Mouse (Mus musculus) lung, postnatal 0 days (tissue): ENCODE data around the gene Dcp1a. TPM values are rescaled to one million over a fixed set of nuclear protein-coding genes. Genes with fewer than 3 reads are reported as not detected.
"Not testable (repeated sequence)": the region's sequence is repeated elsewhere in the genome, so short reads cannot be mapped to it uniquely, and the experiment has no call there.

Experiments
- ATAC-seq: fragments of 200-750 bp; cut with Nextera tagmentation; 2 replicates; pipeline ENCODE4 v1.8.0; 2017; ENCODE audit warnings: moderate library complexity
- DNase-seq: peaks from one replicate; pipeline ENCODE4 v3.0.0-alpha.2; 2016; ENCODE audit warnings: low spot score
- H3K27ac ChIP-seq: fragments of 300-500 bp; sonication (generic); 2 replicates; pipeline ENCODE4 v1.5.1; 2014; ENCODE audit warnings: antibody characterized with exemption, mild to moderate bottlenecking, low read length, mixed read lengths
- H3K27me3 ChIP-seq: fragments of 300-500 bp; sonication (generic); replicated peaks from 2 replicates; pipeline ENCODE4 v1.6.1; 2014; ENCODE audit warnings: low read length, mixed read lengths; ENCODE audit not compliant: insufficient read depth
- H3K36me3 ChIP-seq: fragments of 300-500 bp; sonication (generic); 2 replicates; pipeline ENCODE4 v1.6.1; 2014; ENCODE audit warnings: low read length, mixed read lengths; ENCODE audit not compliant: insufficient read depth
- H3K4me1 ChIP-seq: fragments of 300-500 bp; sonication (generic); 2 replicates; pipeline ENCODE4 v1.6.1; 2014; ENCODE audit warnings: antibody characterized with exemption, low read depth, low read length, mixed read lengths; ENCODE audit not compliant: insufficient read depth
- H3K4me2 ChIP-seq: fragments of 300-500 bp; sonication (generic); replicated peaks from 2 replicates; pipeline ENCODE4 v1.6.1; 2014; ENCODE audit warnings: low read depth, mild to moderate bottlenecking, low read length, moderate library complexity, mixed read lengths
- H3K4me3 ChIP-seq: fragments of 300-500 bp; sonication (generic); 2 replicates; pipeline ENCODE4 v1.5.1; 2014; ENCODE audit warnings: low read depth, low read length
- H3K9ac ChIP-seq: fragments of 300-500 bp; sonication (generic); replicated peaks from 2 replicates; pipeline ENCODE4 v1.6.1; 2014; ENCODE audit warnings: low read depth, mild to moderate bottlenecking
- H3K9me3 ChIP-seq: fragments of 300-500 bp; sonication (generic); 2 replicates; pipeline ENCODE4 v1.6.1; 2016; ENCODE audit warnings: low read length, mixed read lengths
- CTCF ChIP-seq: IDR thresholded peaks from 2 replicates; pipeline ENCODE4 v1.5.1; 2016; ENCODE audit warnings: antibody characterized with exemption, mild to moderate bottlenecking
- EP300 ChIP-seq: IDR thresholded peaks from 2 replicates; pipeline ENCODE4 v1.6.1; 2016; ENCODE audit warnings: antibody characterized with exemption, mild to moderate bottlenecking, control low read depth
- WGBS: fragments of 180-500 bp; shearing (Covaris S2); extraction: QIAGEN DNeasy Blood & Tissue Kit; methylation state at CpG from one replicate; pipeline ENCODE4 v1.1.7; 2014; 5-methylcytosine and 5-hydroxymethylcytosine counted together
- polyA plus RNA-seq: library from polyadenylated mRNA; unstranded; fragments of >200 nt; fragmentation: Nextera tagmentation; extraction: Ambion mirVana; gene quantifications from 2 replicates; pipeline ENCODE4 v1.2.1, GENCODE M21; 2015

The Dcp1a gene
- polyA plus RNA-seq, 1 experiment from 2014 or later: 8.8 TPM

DNA sequence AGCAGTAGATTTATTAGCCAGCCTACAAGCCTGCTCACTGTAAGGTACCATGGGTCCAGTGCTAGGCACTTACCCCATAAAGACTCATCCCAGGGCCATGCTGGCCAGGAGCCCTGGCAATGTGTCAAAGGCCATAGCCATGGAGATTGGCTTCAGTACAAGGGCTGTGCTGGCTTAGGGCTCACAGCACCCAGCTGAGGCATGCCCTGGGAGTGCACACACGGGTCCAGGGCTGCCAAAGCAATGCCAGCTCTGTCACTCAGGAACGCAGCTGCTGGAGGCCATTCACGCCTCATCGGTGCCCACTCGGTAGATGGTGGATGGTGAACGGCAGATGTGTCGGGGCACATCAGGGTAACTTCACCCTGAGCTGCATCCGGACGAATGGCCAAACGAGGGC lies 62.2 kb downstream of the Dcp1a start:
- Histone ChIP-seq H3K27me3 (no peaks in the 10 kb centered on the region), H3K27ac (no peak overlapping the region), H3K9me3 (no peaks in the 10 kb centered on the region), H3K4me1 (no peaks in the 10 kb centered on the region), H3K4me2 (no peak overlapping the region), H3K9ac (no peak overlapping the region), H3K36me3 (no peaks in the 10 kb centered on the region), H3K4me3 (no peak overlapping the region)
- DNase-seq (no peak), ATAC-seq (no peak)
- 76% methylated on average over 10 of the region's 10 CpGs for WGBS
- TF ChIP-seq EP300 (no peak), CTCF (no peak)

DNA sequence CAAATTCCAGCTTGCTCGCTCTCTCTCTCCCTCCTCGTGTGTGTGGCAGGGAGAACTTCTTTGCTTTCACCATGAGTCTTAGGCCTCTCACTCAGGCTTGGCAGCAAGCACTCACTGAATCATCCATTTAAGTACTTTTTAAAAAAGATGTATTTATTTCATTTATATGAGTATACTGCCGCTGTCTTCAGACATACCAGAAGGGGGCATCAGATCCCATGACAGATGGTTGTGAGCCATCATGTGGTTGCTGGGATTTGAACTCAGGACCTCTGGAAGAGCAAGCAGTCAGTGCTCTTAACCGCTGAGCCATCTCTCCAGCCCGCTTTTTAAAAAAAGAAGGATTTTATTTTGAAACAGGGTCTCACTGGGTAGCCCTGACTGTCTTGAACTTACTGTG lies 64.0 kb downstream of the Dcp1a start:
- 83% methylated on average over 5 of the region's 5 CpGs for WGBS
- H3K27ac ChIP-seq, H3K4me1 ChIP-seq, H3K9me3 ChIP-seq, H3K27me3 ChIP-seq, H3K9ac ChIP-seq, H3K36me3 ChIP-seq, DNase-seq, H3K4me3 ChIP-seq, H3K4me2 ChIP-seq, ATAC-seq: not testable (repeated sequence)
- peak; percentile 28 for TF ChIP-seq CTCF

DNA sequence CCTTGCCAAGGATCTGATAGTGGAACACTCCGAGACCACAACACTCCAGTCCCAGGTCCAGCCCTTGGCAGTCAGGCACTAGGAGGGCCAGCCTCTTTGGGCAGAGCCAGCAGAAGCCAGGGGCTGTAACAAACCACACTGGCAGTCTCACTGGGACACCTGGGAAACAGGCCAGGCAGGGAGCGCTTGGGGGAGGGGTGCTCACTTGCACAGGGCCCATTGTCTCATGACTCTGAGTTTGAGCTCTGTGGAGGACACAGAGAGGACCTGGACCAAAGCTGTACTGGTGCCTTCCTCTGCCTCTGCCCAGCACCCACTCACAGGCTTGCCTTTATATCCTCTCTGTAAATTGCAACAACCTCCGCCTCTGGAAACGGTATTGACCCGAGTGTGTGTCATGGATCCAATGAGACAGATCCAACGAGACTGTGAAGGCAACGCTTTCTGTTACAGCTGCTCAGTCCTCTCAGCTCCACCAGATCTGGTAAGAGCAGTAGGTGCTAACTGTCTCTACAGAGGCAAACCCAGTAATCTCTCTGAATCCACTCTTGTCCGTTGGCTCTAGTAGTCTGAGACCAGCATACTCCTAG lies 68.9 kb downstream of the Dcp1a start, which contains the start of gene Tkt:
Gene Tkt, plus strand, starts transcription at position 229 of the 590 bp plus-strand sequence.
- no peak for TF ChIP-seq CTCF
- TF ChIP-seq EP300: no peak
- Histone ChIP-seq H3K4me1 (peaks cover 28% of the 10 kb centered on the region; the same call in 1 of the 2 replicates), H3K27me3 (no peaks in the 10 kb centered on the region), H3K9ac (peak within 1 kb of the TSS; percentile 68), H3K36me3 (no peaks in the 10 kb centered on the region), H3K9me3 (no peaks in the 10 kb centered on the region), H3K4me2 (peak within 1 kb of the TSS; percentile 85), H3K4me3 (peak within 1 kb of the TSS; percentile 67), H3K27ac (peak within 1 kb of the TSS; percentile 95)
- peak; percentile 84 for DNase-seq
- WGBS: 23% methylated on average over 8 of the region's 8 CpGs
- peak; percentile 63 for ATAC-seq

DNA sequence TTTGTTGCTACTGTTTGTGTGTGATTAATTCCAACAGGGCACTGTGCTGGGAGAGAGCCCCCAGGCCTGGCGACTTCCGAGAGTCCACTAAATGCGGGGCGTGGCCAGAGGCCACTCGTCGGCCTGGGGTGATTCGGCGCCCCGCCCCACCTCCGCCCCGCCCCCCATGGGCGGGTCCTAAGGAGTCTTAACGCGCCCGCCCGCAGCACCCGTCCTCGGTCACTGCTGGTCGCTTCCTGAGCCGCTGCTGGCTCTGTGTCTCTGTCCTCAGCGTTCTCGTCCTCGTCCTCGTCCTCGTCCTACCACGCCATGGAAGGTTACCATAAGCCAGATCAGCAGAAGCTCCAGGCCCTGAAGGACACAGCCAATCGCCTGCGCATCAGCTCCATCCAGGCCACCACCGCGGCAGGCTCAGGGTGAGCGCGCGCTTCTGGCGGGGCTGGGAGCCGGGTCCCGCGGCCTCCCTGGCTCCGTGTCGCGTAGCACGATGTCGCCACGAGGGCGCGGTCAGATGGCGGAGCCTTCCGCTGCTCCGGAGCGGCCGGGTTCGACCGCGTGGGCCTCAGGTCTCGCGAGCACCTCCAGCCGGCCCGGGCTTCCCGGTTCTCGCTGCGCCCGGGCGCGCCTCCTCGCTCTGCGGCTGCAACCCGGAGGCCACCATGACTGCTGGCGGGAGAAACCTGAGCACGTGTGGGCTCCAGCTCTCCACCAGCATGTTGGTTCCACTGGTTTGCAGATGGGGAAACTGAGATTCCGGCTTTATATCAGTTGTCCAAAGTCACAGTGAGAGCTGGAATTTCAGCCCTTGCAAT lies 69.8 kb downstream of the Dcp1a start:
- DNase-seq (peak; percentile 96), ATAC-seq (peak; percentile 94)
- H3K4me1 ChIP-seq: peaks cover 28% of the 10 kb centered on the region; the same call in 1 of the 2 replicates
- H3K9me3 ChIP-seq: no peaks in the 10 kb centered on the region
- 1% methylated on average over 61 of the region's 69 CpGs for WGBS
- H3K4me2 ChIP-seq: peak overlapping the region; percentile 85
- peak overlapping the region; percentile 67 for H3K4me3 ChIP-seq
- peak overlapping the region; percentile 68 for H3K9ac ChIP-seq
- H3K27me3 ChIP-seq: no peaks in the 10 kb centered on the region
- no peaks in the 10 kb centered on the region for H3K36me3 ChIP-seq
- peak overlapping the region; percentile 95 for H3K27ac ChIP-seq
- TF ChIP-seq CTCF (no peak), EP300 (no peak)

DNA sequence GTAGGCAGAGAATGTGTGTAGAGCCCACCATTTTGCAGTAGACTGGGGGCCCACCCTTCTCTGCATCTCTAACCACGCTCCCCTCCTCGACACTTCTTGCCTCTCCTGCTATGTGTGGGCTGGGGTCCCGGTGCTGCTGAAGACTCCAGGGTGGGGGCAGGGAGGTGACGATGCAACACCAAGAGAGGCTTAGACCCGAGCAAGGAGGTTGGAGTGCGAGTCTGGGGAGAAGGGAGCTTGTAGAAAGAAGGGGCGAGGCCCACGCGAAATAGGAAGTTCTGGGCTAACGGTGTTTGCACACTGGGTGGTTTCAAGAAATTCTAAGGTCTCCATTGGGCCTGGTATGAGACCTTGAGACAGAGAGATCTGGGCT lies 70.4 kb downstream of the Dcp1a start:
- Histone ChIP-seq H3K9me3 (no peaks in the 10 kb centered on the region), H3K9ac (peak overlapping the region; percentile 68), H3K27me3 (no peaks in the 10 kb centered on the region), H3K27ac (peak overlapping the region; percentile 95), H3K4me1 (peaks cover 28% of the 10 kb centered on the region; the same call in 1 of the 2 replicates), H3K36me3 (no peaks in the 10 kb centered on the region), H3K4me2 (peak overlapping the region; percentile 85), H3K4me3 (peak overlapping the region; percentile 67)
- DNase-seq: peak; percentile 37
- no peak for ATAC-seq
- TF ChIP-seq EP300: no peak
- 0% methylated on average over 10 of the region's 10 CpGs for WGBS

DNA sequence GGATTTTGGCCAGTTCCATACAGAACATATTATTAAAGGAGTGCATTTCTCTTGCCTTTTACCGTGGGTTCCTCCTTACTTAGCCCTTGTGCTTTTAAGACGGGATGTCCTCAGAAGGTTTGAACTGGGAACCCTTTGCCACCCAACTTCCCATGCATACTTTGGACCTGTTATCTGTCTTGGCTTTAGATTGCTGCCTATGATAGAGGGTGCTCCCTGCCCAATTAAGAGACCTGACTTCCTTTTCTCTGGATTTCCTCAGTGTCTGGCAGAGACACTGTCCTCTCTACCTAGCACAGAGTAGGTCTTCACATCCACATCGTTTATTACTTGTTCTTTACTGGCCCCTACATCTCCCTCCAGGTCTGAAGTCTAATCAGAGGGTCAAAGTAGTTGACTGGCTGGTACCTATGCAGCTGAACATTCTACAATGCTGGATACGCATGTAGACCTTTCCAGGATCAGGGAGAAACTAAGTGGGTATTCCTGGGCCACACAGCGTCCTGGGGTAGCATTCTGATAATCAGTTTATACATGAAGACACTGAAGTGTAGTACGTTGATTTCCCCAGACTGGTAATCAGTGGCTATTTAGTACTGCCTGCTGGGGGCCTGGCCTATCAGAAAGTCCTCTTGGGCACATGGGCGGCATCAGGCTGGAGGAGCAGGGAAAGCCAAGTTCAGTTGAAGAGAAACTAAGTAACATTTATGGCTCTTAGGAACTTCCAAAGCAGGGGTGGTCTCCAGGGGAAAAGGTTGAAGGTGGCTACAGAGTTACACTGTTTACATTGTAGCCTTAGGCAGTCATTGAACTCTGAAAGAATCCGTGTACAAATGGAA lies 71.1 kb downstream of the Dcp1a start:
- TF ChIP-seq CTCF: no peak
- TF ChIP-seq EP300: no peak
- Histone ChIP-seq H3K9me3 (no peaks in the 10 kb centered on the region), H3K4me1 (peaks cover 28% of the 10 kb centered on the region; the same call in 1 of the 2 replicates), H3K9ac (peak overlapping the region; percentile 68), H3K27me3 (no peaks in the 10 kb centered on the region), H3K4me3 (peak overlapping the region; percentile 67), H3K27ac (no peak overlapping the region), H3K4me2 (peak overlapping the region; percentile 85), H3K36me3 (no peaks in the 10 kb centered on the region)
- 21% methylated on average over 8 of the region's 8 CpGs for WGBS
- ATAC-seq: no peak
- no peak for DNase-seq
